Mouse (Mus musculus): Measurements from ENCODE around the gene Tmprss11f. TPM values are rescaled to one million over a fixed set of nuclear protein-coding genes. Genes with fewer than 3 reads are reported as not detected.
"Not testable (repeated sequence)": the region's sequence is repeated elsewhere in the genome, so short reads cannot be mapped to it uniquely, and the experiment has no call there.

Tmprss11f gene
- polyA plus RNA-seq (2011; ENCODE audit: insufficient read depth, insufficient read length, low replicate concordance, missing spikeins), result not detected in 2 replicates

GRCm38 (mm10) chr5:86632324-86632723 lies at the start of gene Tmprss11f:
Gene Tmprss11f, minus strand, starts transcription at chr5:86632424.
- TF ChIP-seq CTCF (IDR thresholded peaks at IDR 0.05; ENCODE audit: control insufficient read depth, insufficient read depth, low read length) (no peak), POLR2A (IDR thresholded peaks at IDR 0.05; ENCODE audit: borderline replicate concordance, control insufficient read depth, low read depth, low read length) (no peak)
- Histone ChIP-seq H3K4me3 (replicated peaks; ENCODE audit: control insufficient read depth, low read depth, low read length) (no peak within 1 kb of the TSS), H3K27ac (ENCODE audit: control insufficient read depth, insufficient read depth, low read depth, low read length, poor library complexity) (no peak within 1 kb of the TSS), H3K4me1 (ENCODE audit: control insufficient read depth, insufficient read depth, low read length) (no peaks in the 10 kb centered on the region)
- WGBS, result 71% methylated on average over 5 of the region's 5 CpGs

- no peak within 1 kb of the TSS for H3K27ac ChIP-seq (ENCODE audit: control insufficient read depth, insufficient read depth, low read depth, low read length, poor library complexity)
- H3K4me3 ChIP-seq (replicated peaks; ENCODE audit: control insufficient read depth, low read depth, low read length), result no peak within 1 kb of the TSS
- H3K4me1 ChIP-seq (ENCODE audit: control insufficient read depth, insufficient read depth, low read length), result no peaks in the 10 kb centered on the region
- 62% methylated on average over 5 of the region's 5 CpGs for WGBS
- TF ChIP-seq CTCF (IDR thresholded peaks at IDR 0.05; ENCODE audit: control insufficient read depth, insufficient read depth, low read length) (no peak), POLR2A (IDR thresholded peaks at IDR 0.05; ENCODE audit: borderline replicate concordance, control insufficient read depth, low read depth, low read length) (no peak)
These were observed 44.0 kb upstream of the Tmprss11f start, which contains the start of gene Tmprss11b for GRCm38 (mm10) chr5:86676262-86676661. Gene Tmprss11b, minus strand, starts transcription at chr5:86676362.

DNA sequence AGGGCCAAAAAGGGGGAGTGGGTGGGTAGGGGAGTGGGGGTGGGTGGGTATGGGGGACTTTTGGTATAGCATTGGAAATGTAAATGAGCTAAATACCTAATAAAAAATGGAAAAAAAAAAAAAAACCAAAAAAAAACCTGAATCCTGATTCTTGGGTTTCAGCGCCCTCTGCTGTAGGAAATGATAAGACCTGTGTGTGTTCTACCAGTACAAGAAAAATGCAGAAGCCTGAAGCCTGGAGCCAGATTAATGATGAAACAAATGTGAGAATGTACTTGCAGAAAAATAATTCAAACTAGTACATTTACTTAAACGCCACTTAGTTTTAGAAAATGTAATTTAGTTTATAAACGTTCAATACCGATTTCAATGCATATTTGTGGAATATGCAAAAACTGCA lies 17.0 kb upstream of the Tmprss11f start:
- H3K4me3 ChIP-seq (replicated peaks; ENCODE audit: control insufficient read depth, low read depth, low read length); H3K27ac ChIP-seq (ENCODE audit: control insufficient read depth, insufficient read depth, low read depth, low read length, poor library complexity); H3K4me1 ChIP-seq (ENCODE audit: control insufficient read depth, insufficient read depth, low read length): not testable (repeated sequence)
- 34% methylated on average over 4 of the region's 4 CpGs for WGBS

DNA sequence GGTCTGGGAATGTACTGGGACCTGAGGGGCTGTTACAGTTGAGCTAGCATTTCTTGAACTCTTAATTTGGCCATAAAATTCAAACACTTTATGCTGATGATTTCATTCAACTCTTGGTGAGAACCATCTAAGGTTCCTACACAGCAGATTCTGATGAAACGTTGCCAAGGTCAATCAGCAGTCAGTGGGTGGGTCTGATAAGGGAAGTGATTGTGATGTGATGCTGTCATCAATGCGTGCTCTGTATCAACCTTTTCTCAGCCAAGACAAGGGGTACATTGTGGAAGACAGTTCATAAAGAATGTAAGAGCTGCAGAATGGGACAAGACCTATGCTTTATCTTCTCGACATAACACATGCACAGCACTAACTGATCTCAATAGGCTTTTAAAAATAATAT lies 8.6 kb upstream of the Tmprss11f start:
- WGBS, result 47% methylated on average over 3 of the region's 3 CpGs
- H3K4me1 ChIP-seq (ENCODE audit: control insufficient read depth, insufficient read depth, low read length), result no peaks in the 10 kb centered on the region
- no peak overlapping the region for H3K4me3 ChIP-seq (replicated peaks; ENCODE audit: control insufficient read depth, low read depth, low read length)
- H3K27ac ChIP-seq (ENCODE audit: control insufficient read depth, insufficient read depth, low read depth, low read length, poor library complexity), result no peak overlapping the region
- TF ChIP-seq POLR2A (IDR thresholded peaks at IDR 0.05; ENCODE audit: borderline replicate concordance, control insufficient read depth, low read depth, low read length), result no peak
- no peak for TF ChIP-seq CTCF (IDR thresholded peaks at IDR 0.05; ENCODE audit: control insufficient read depth, insufficient read depth, low read length)

DNA sequence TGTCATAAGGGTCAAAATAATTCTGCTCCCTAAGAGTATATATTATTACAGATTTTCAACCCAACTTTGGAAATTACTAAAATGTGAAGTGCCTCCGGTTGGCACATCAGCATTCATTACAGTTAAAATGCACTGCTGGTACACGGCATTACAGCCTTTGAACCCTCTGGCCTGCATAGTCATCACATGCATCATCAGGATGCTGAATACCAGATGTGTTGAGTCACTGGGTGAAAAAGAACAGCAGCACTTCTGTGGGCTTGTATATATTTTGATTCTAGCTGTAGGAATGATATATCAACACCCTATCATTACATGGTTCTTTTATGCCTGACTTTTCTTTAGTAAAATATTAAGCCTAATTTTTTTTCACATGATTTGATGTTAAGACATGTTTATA lies 1.5 kb downstream of the Tmprss11f start:
- TF ChIP-seq CTCF (IDR thresholded peaks at IDR 0.05; ENCODE audit: control insufficient read depth, insufficient read depth, low read length), result no peak
- no peak for TF ChIP-seq POLR2A (IDR thresholded peaks at IDR 0.05; ENCODE audit: borderline replicate concordance, control insufficient read depth, low read depth, low read length)
- no peak overlapping the region for H3K4me3 ChIP-seq (replicated peaks; ENCODE audit: control insufficient read depth, low read depth, low read length)
- WGBS, result 76% methylated on average over 2 of the region's 2 CpGs
- H3K27ac ChIP-seq (ENCODE audit: control insufficient read depth, insufficient read depth, low read depth, low read length, poor library complexity), result no peak overlapping the region
- H3K4me1 ChIP-seq (ENCODE audit: control insufficient read depth, insufficient read depth, low read length), result no peaks in the 10 kb centered on the region

- no peaks in the 10 kb centered on the region for H3K4me1 ChIP-seq (ENCODE audit: control insufficient read depth, insufficient read depth, low read length)
- TF ChIP-seq CTCF (IDR thresholded peaks at IDR 0.05; ENCODE audit: control insufficient read depth, insufficient read depth, low read length) (no peak), POLR2A (IDR thresholded peaks at IDR 0.05; ENCODE audit: borderline replicate concordance, control insufficient read depth, low read depth, low read length) (no peak)
- H3K4me3 ChIP-seq (replicated peaks; ENCODE audit: control insufficient read depth, low read depth, low read length), result no peak overlapping the region
- 47% methylated on average over 1 of the region's 1 CpGs for WGBS
- H3K27ac ChIP-seq (ENCODE audit: control insufficient read depth, insufficient read depth, low read depth, low read length, poor library complexity), result no peak overlapping the region
These were observed 10.4 kb downstream of the Tmprss11f start for GRCm38 (mm10) chr5:86621778-86622177.

DNA sequence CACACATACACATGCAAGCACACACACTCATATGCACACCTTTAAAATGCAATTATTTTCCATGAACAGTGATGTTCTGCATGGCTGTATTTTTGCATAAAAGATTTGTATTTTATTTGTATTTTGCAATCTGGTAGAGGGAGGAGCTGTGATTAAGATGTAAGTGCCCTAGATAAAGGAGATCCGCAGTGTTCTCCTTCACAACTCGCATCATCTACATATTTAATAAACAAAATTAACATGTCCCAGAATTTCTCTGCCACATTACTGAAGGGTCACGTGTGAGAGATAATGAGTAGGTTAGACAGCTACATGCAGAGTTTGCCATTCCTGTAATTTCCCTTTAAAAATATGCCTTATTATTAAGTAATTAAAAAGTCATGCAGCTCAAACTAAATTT lies 46.3 kb downstream of the Tmprss11f start:
- 71% methylated on average over 3 of the region's 3 CpGs for WGBS
- Histone ChIP-seq H3K4me1 (ENCODE audit: control insufficient read depth, insufficient read depth, low read length) (no peaks in the 10 kb centered on the region), H3K27ac (ENCODE audit: control insufficient read depth, insufficient read depth, low read depth, low read length, poor library complexity) (no peak overlapping the region), H3K4me3 (replicated peaks; ENCODE audit: control insufficient read depth, low read depth, low read length) (no peak overlapping the region)
- TF ChIP-seq POLR2A (IDR thresholded peaks at IDR 0.05; ENCODE audit: borderline replicate concordance, control insufficient read depth, low read depth, low read length), result no peak
- TF ChIP-seq CTCF (IDR thresholded peaks at IDR 0.05; ENCODE audit: control insufficient read depth, insufficient read depth, low read length), result no peak

- no peak overlapping the region for H3K4me3 ChIP-seq (replicated peaks; ENCODE audit: control insufficient read depth, low read depth, low read length)
- no peaks in the 10 kb centered on the region for H3K4me1 ChIP-seq (ENCODE audit: control insufficient read depth, insufficient read depth, low read length)
- no peak overlapping the region for H3K27ac ChIP-seq (ENCODE audit: control insufficient read depth, insufficient read depth, low read depth, low read length, poor library complexity)
- WGBS, result 82% methylated on average over 5 of the region's 5 CpGs
- no peak for TF ChIP-seq CTCF (IDR thresholded peaks at IDR 0.05; ENCODE audit: control insufficient read depth, insufficient read depth, low read length)
- TF ChIP-seq POLR2A (IDR thresholded peaks at IDR 0.05; ENCODE audit: borderline replicate concordance, control insufficient read depth, low read depth, low read length), result no peak
These were observed 49.6 kb downstream of the Tmprss11f start for GRCm38 (mm10) chr5:86582618-86583017.

- whole genome bisulfite sequencing, result 68% methylated on average over 5 of the region's 5 CpGs
- Histone ChIP-seq H3K4me3 (replicated peaks; ENCODE audit: control insufficient read depth, low read depth, low read length) (no peak overlapping the region), H3K4me1 (ENCODE audit: control insufficient read depth, insufficient read depth, low read length) (no peaks in the 10 kb centered on the region), H3K27ac (ENCODE audit: control insufficient read depth, insufficient read depth, low read depth, low read length, poor library complexity) (no peak overlapping the region)
- TF ChIP-seq CTCF (IDR thresholded peaks at IDR 0.05; ENCODE audit: control insufficient read depth, insufficient read depth, low read length), result no peak
- TF ChIP-seq POLR2A (IDR thresholded peaks at IDR 0.05; ENCODE audit: borderline replicate concordance, control insufficient read depth, low read depth, low read length), result no peak
These were observed 50.2 kb downstream of the Tmprss11f start for GRCm38 (mm10) chr5:86581998-86582397.

DNA sequence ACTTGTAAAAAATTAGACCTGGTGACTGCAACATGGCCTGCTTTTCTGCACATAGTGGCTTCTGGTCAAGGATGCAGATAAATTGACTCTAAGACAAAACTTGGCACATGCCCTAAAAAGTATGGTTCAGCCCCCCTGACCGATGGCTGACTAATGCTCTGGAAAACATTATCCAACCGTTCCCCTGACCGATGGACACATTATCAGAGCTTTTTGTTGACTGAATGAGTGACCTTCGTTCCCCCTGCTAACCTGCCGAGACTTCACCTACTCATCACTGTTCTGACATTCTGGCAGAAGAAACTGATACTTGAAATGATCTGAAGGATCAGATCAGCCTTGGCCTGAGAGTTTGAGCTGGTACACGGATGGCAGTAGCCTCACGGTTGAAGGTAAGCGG lies 53.5 kb downstream of the Tmprss11f start:
- not testable (repeated sequence) for H3K27ac ChIP-seq (ENCODE audit: control insufficient read depth, insufficient read depth, low read depth, low read length, poor library complexity); H3K4me1 ChIP-seq (ENCODE audit: control insufficient read depth, insufficient read depth, low read length); H3K4me3 ChIP-seq (replicated peaks; ENCODE audit: control insufficient read depth, low read depth, low read length)
- WGBS, result 83% methylated on average over 8 of the region's 8 CpGs

Data from bone marrow, adult 2 months (tissue).